Mouse (Mus musculus): ENCODE measurements around the gene Gast.
A peak's percentile ranks its signal among the peaks of the same experiment; 100 is the strongest.
"Not testable (repeated sequence)": the region's sequence is repeated elsewhere in the genome, so short reads cannot be mapped to it uniquely, and the experiment has no call there.

Gene Gast

GRCm38 (mm10) chr11:100360175-100360574 lies 26.0 kb downstream of the Gast start:
- no peak for DNase-seq (ENCODE audit: low read depth in 2 of 2, low spot score in 2 of 2)

- DNase-seq (ENCODE audit: low read depth in 2 of 2, low spot score in 2 of 2): not testable (repeated sequence)
These were observed 26.9 kb downstream of the Gast start for GRCm38 (mm10) chr11:100361059-100361458.

- DNase-seq (ENCODE audit: low read depth in 2 of 2, low spot score in 2 of 2): peak; percentile 69 to 80
These were observed 28.2 kb downstream of the Gast start for GRCm38 (mm10) chr11:100362209-100362978.

- peak; percentile 35 to 55 for DNase-seq (ENCODE audit: low read depth in 2 of 2, low spot score in 2 of 2)
These were observed 28.9 kb downstream of the Gast start for GRCm38 (mm10) chr11:100362979-100363562.

GRCm38 (mm10) chr11:100369145-100369544 lies 34.9 kb downstream of the Gast start:
- no peak for DNase-seq (ENCODE audit: low read depth in 2 of 2, low spot score in 2 of 2)

GRCm38 (mm10) chr11:100369822-100370221 lies 35.6 kb downstream of the Gast start:
- DNase-seq (ENCODE audit: low read depth in 2 of 2, low spot score in 2 of 2): no peak

- no peak for DNase-seq (ENCODE audit: low read depth in 2 of 2, low spot score in 2 of 2)
These were observed 37.9 kb downstream of the Gast start for GRCm38 (mm10) chr11:100371981-100372558.

- no peak for DNase-seq (ENCODE audit: low read depth in 2 of 2, low spot score in 2 of 2)
These were observed 40.9 kb downstream of the Gast start for GRCm38 (mm10) chr11:100375127-100375526.

- DNase-seq (ENCODE audit: low read depth in 2 of 2, low spot score in 2 of 2): no peak
These were observed 41.8 kb downstream of the Gast start for GRCm38 (mm10) chr11:100376005-100376404.

- no peak for DNase-seq (ENCODE audit: low read depth in 2 of 2, low spot score in 2 of 2)
These were observed 42.7 kb downstream of the Gast start for GRCm38 (mm10) chr11:100376746-100377389.

GRCm38 (mm10) chr11:100377989-100378388 lies 43.8 kb downstream of the Gast start:
- DNase-seq (ENCODE audit: low read depth in 2 of 2, low spot score in 2 of 2): no peak

GRCm38 (mm10) chr11:100378446-100378845 lies 44.2 kb downstream of the Gast start:
- DNase-seq (ENCODE audit: low read depth in 2 of 2, low spot score in 2 of 2): no peak

- DNase-seq (ENCODE audit: low read depth in 2 of 2, low spot score in 2 of 2): no peak
These were observed 45.1 kb downstream of the Gast start for GRCm38 (mm10) chr11:100379311-100379710.

GRCm38 (mm10) chr11:100382682-100383081 lies 48.5 kb downstream of the Gast start:
- no peak for DNase-seq (ENCODE audit: low read depth in 2 of 2, low spot score in 2 of 2)

GRCm38 (mm10) chr11:100385016-100385415 lies 50.8 kb downstream of the Gast start:
- no peak for DNase-seq (ENCODE audit: low read depth in 2 of 2, low spot score in 2 of 2)

GRCm38 (mm10) chr11:100386586-100386985 lies 52.4 kb downstream of the Gast start:
- DNase-seq (ENCODE audit: low read depth in 2 of 2, low spot score in 2 of 2): no peak

Data from CD8-positive naive resting alpha-beta T cell, adult 2 months (primary cell).